In the genomic region with DNA sequence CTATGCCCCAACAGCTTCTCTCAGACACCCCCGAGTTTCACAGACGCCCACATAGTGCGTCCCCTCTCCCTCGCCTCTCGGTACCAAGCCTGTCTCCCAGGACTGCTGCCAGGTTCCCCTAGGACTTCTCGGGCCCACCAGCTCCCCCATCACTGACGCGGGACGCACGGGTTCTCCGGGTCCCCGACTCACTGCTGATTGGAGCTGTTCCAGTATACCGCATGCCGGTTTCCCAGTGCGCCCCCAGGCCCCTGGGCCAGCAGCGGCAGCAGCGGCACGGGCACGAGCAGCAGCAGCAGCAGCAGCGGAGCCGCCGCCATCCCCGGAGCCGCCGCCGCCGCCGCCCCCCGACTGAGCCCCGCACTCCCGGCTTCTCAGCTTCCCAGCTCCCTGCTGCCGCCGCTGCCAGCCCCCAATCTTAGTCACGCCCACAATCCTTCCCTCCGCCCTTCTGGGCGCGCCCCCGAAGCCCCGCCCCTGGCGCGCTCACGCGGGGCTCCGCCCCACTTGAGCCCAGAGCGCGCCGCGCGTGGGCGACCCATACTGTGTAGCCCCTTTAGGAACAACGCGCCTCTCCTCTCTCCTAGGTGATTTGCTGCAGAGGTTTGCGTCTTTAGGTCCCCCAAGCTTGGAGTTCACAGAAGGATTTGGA, we compare ENCODE assay signal across 8 mouse cellular contexts. TPM values are rescaled to one million over a fixed set of nuclear protein-coding genes. Genes with fewer than 3 reads are reported as not detected.
DNase-seq lines count a peak whose midpoint lies in the region; ATAC-seq lines count a peak whose summit lies in the region.

A gene (minus strand): TSS at position 452 of the 652 bp plus-strand sequence.

- peaks cover 19% of the 10 kb centered on the region for H3K4me1 ChIP-seq in embryonic facial prominence, embryonic 11.5 days (ENCODE audit: control insufficient read depth, insufficient read depth, low read length)
- peaks cover 66% of the 10 kb centered on the region for H3K4me1 ChIP-seq in limb, embryonic 10.5 days
- H3K4me1 ChIP-seq in midbrain, embryonic 13.5 days (replicated peaks): peaks cover 61% of the 10 kb centered on the region
- H3K4me1 ChIP-seq in stomach, embryonic 15.5 days: peaks cover 39% of the 10 kb centered on the region

- H3K9me3 ChIP-seq in embryonic facial prominence, embryonic 11.5 days (replicated peaks; ENCODE audit: control insufficient read depth, low read length): no peaks in the 10 kb centered on the region
- H3K9me3 ChIP-seq in limb, embryonic 10.5 days (replicated peaks): no peaks in the 10 kb centered on the region
- no peaks in the 10 kb centered on the region for H3K9me3 ChIP-seq in midbrain, embryonic 13.5 days
- H3K9me3 ChIP-seq in stomach, embryonic 15.5 days: no peaks in the 10 kb centered on the region

- peak within 1 kb of the TSS; percentile 56 for H3K9ac ChIP-seq in embryonic facial prominence, embryonic 11.5 days (replicated peaks; ENCODE audit: low read length)
- H3K9ac ChIP-seq in midbrain, embryonic 13.5 days (replicated peaks): peak within 1 kb of the TSS; percentile 86
- H3K9ac ChIP-seq in stomach, embryonic 15.5 days: peak within 1 kb of the TSS; percentile 17; the same call in 1 of the 2 replicates

- H3K27me3 ChIP-seq in embryonic facial prominence, embryonic 11.5 days (ENCODE audit: control insufficient read depth, insufficient read depth, low read length): peaks cover 39% of the 10 kb centered on the region
- peaks cover 52% of the 10 kb centered on the region for H3K27me3 ChIP-seq in limb, embryonic 10.5 days (ENCODE audit: low read depth, poor library complexity, severe bottlenecking)
- H3K27me3 ChIP-seq in midbrain, embryonic 13.5 days: peaks cover 54% of the 10 kb centered on the region
- H3K27me3 ChIP-seq in stomach, embryonic 15.5 days (replicated peaks): peaks cover 35% of the 10 kb centered on the region

- DNase-seq in cerebellum, postnatal 25 days: peak; percentile 67 to 77
- DNase-seq in cerebellum, adult 11-12 months: no peak
- DNase-seq in embryonic facial prominence, embryonic 11.5 days (ENCODE audit: low spot score): peak; percentile 88
- peak; percentile 38 for DNase-seq in heart, adult 8-10 months (ENCODE audit: low spot score)
- peak; percentile 45 to 69 for DNase-seq in kidney, adult 8-10 months
- peak; percentile 87 for DNase-seq in limb, embryonic 10.5 days (ENCODE audit: low spot score)

- H3K27ac ChIP-seq in embryonic facial prominence, embryonic 11.5 days (replicated peaks; ENCODE audit: low read depth, low read length): 0 out of 2 replicates have a peak within 1 kb of the TSS, but pooled peaks have one; percentile 16
- peak within 1 kb of the TSS; percentile 89 for H3K27ac ChIP-seq in limb, embryonic 10.5 days
- H3K27ac ChIP-seq in midbrain, embryonic 13.5 days: peak within 1 kb of the TSS; percentile 86
- H3K27ac ChIP-seq in stomach, embryonic 15.5 days: no peak within 1 kb of the TSS

- H3K4me2 ChIP-seq in embryonic facial prominence, embryonic 11.5 days (ENCODE audit: low read depth, low read length): peak within 1 kb of the TSS; percentile 93
- peak within 1 kb of the TSS; percentile 79 for H3K4me2 ChIP-seq in midbrain, embryonic 13.5 days (replicated peaks)
- peak within 1 kb of the TSS; percentile 98 for H3K4me2 ChIP-seq in stomach, embryonic 15.5 days

- H3K4me3 ChIP-seq in embryonic facial prominence, embryonic 11.5 days (ENCODE audit: low read depth, low read length): peak within 1 kb of the TSS; percentile 57
- H3K4me3 ChIP-seq in limb, embryonic 10.5 days: peak within 1 kb of the TSS; percentile 79
- peak within 1 kb of the TSS; percentile 64 for H3K4me3 ChIP-seq in midbrain, embryonic 13.5 days (replicated peaks)
- peak within 1 kb of the TSS; percentile 59 for H3K4me3 ChIP-seq in stomach, embryonic 15.5 days (replicated peaks)

- ATAC-seq in embryonic facial prominence, embryonic 11.5 days (replicated peaks; ENCODE audit: insufficient number of reproducible peaks, low FRiP score, low TSS enrichment, low read depth): peak; percentile 53; the same call in 1 of the 2 replicates
- peak; percentile 55 for ATAC-seq in midbrain, embryonic 13.5 days
- peak; percentile 45; the same call in 1 of the 2 replicates for ATAC-seq in stomach, embryonic 15.5 days (ENCODE audit: insufficient read depth, low FRiP score, low read depth)

- under 1% methylated on average over 50 of the region's 53 CpGs for WGBS in embryonic facial prominence, embryonic 11.5 days
- WGBS in limb, embryonic 10.5 days: under 1% methylated on average over 53 of the region's 53 CpGs
- WGBS in midbrain, embryonic 13.5 days: under 1% methylated on average over 49 of the region's 53 CpGs
- WGBS in stomach, embryonic 15.5 days: under 1% methylated on average over 49 of the region's 53 CpGs

- no peaks in the 10 kb centered on the region for H3K36me3 ChIP-seq in embryonic facial prominence, embryonic 11.5 days (replicated peaks; ENCODE audit: control insufficient read depth, insufficient read depth, low read depth, low read length)
- H3K36me3 ChIP-seq in limb, embryonic 10.5 days: no peaks in the 10 kb centered on the region
- H3K36me3 ChIP-seq in midbrain, embryonic 13.5 days: no peaks in the 10 kb centered on the region
- H3K36me3 ChIP-seq in stomach, embryonic 15.5 days: no peaks in the 10 kb centered on the region

RNA-seq across cellular contexts. Expression of the gene that starts here (rescaled TPM):
- 6.6 and 8.3 TPM in 2 replicates for polyA plus RNA-seq in embryonic facial prominence, embryonic 11.5 days (2014; fragmentation: Nextera tagmentation; extraction: Ambion mirVana)
- under 1 TPM in 1 of 4 experiments, not detected in 3; 0.11 TPM for total RNA-seq in heart, adult 8-10 months (2022)
- polyA plus RNA-seq in limb, embryonic 10.5 days (2016; fragmentation: Nextera tagmentation; extraction: Ambion mirVana): 13.2 and 18.4 TPM in 2 replicates
- 21.8 and 22.5 TPM in 2 replicates for polyA plus RNA-seq in midbrain, embryonic 13.5 days (2015; fragmentation: Nextera tagmentation; extraction: Ambion mirVana)
- polyA plus RNA-seq in stomach, embryonic 15.5 days (2015; fragmentation: Nextera tagmentation; extraction: Ambion mirVana): 9.5 and 9.6 TPM in 2 replicates

Comparison
In these comparisons a context has a peak if more than half of its experiments do, and no peak if none do; other contexts are left out.
1. Peak in DNase-seq in heart, adult 8-10 months; RNA of the gene not detected or under 1 TPM.
2. H3K9ac ChIP-seq: peak in every context shown above with its lines; median percentile 86 in midbrain, embryonic 13.5 days; 56 in embryonic facial prominence, embryonic 11.5 days; 17 in stomach, embryonic 15.5 days.